Mouse (Mus musculus) layer of hippocampus, postnatal 10 days (tissue): ENCODE results near the gene Alyref2. TPM values are rescaled to one million over a fixed set of nuclear protein-coding genes. Genes with fewer than 3 reads are reported as not detected.

Source experiments
- DNase-seq, 2 experiments: peaks; one replicate each; pipeline ENCODE4 v3.0.0; 2021; ENCODE audit warnings: low spot score in 2 of 2
- total RNA-seq, 2 experiments: library from RNA; stranded (reverse); gene quantifications; 2 replicates each; pipeline ENCODE4 v1.2.3; 2021

Alyref2 gene
- total RNA-seq, 2 experiments from 2014 or later: 8.5 to 9.0 TPM

GRCm38 (mm10) chr1:171501016-171501610 is 2.2 kb upstream of the Alyref2 start:
- DNase-seq: no peak

- DNase-seq: peak; percentile 23 to 33
These were observed 1.6 kb upstream of the Alyref2 start for GRCm38 (mm10) chr1:171501636-171502080.

- peak; percentile 60 to 62 for DNase-seq
These were observed 659 bp upstream of the Alyref2 start for GRCm38 (mm10) chr1:171502388-171503249.

- DNase-seq: peak; percentile 67 to 68
These were observed 464 bp downstream of the Alyref2 start for GRCm38 (mm10) chr1:171503592-171504291.

GRCm38 (mm10) chr1:171504586-171504985 is 1.3 kb downstream of the Alyref2 start:
- DNase-seq: no peak

GRCm38 (mm10) chr1:171513234-171513633 is 10.0 kb downstream of the Alyref2 start:
- no peak for DNase-seq

GRCm38 (mm10) chr1:171513760-171514159 is 10.5 kb downstream of the Alyref2 start:
- no peak for DNase-seq

- DNase-seq: no peak
These were observed 11.8 kb downstream of the Alyref2 start for GRCm38 (mm10) chr1:171515039-171515438.

GRCm38 (mm10) chr1:171515557-171515956 is 12.3 kb downstream of the Alyref2 start:
- no peak for DNase-seq

GRCm38 (mm10) chr1:171531367-171531766 is 28.1 kb downstream of the Alyref2 start:
- no peak for DNase-seq

GRCm38 (mm10) chr1:171532830-171533229 is 29.6 kb downstream of the Alyref2 start:
- DNase-seq: no peak

- no peak for DNase-seq
These were observed 31.3 kb downstream of the Alyref2 start for GRCm38 (mm10) chr1:171534557-171534956.

- no peak for DNase-seq
These were observed 31.9 kb downstream of the Alyref2 start, which contains the start of gene Itln1 for GRCm38 (mm10) chr1:171535194-171535593. TSS of gene Itln1 (minus strand) at chr1:171535294.

- no peak for DNase-seq
These were observed 37.4 kb downstream of the Alyref2 start for GRCm38 (mm10) chr1:171540694-171541093.

- DNase-seq: no peak
These were observed 48.0 kb downstream of the Alyref2 start for GRCm38 (mm10) chr1:171551326-171551725.

GRCm38 (mm10) chr1:171552230-171552629 is 49.0 kb downstream of the Alyref2 start:
- DNase-seq: no peak

GRCm38 (mm10) chr1:171553359-171554341 is 50.4 kb downstream of the Alyref2 start:
- no peak for DNase-seq
